Mouse (Mus musculus) MEL (cell line): ENCODE data around the gene Vav2.

Source experiments
- CTCF ChIP-seq, 3 experiments: IDR thresholded peaks in 2 of 3; conservative IDR thresholded peaks in 1 of 3; 2 replicates each; pipeline ENCODE4 v1.5.1; 2011 to 2012; ENCODE audit warnings: low read length in 3 of 3, low read depth in 2 of 3, mild to moderate bottlenecking in 2 of 3, improper control_type of control experiment in 1 of 3, inconsistent platforms in 1 of 3, mixed read lengths in 1 of 3, moderate library complexity in 1 of 3; ENCODE audit not compliant: control insufficient read depth in 1 of 3, insufficient read depth in 1 of 3, poor library complexity in 1 of 3, severe bottlenecking in 1 of 3
- KAT2A ChIP-seq: conservative IDR thresholded peaks from 2 replicates; pipeline ENCODE4 v1.6.1; 2012; ENCODE audit warnings: low read depth, low read length, improper control_type of control experiment, inconsistent platforms
- TBP ChIP-seq: IDR thresholded peaks from 2 replicates; pipeline ENCODE4 v1.8.0; 2011; ENCODE audit warnings: low read depth, low read length, improper control_type of control experiment

- TF ChIP-seq TBP, result no peak
- TF ChIP-seq KAT2A, result no peak
- no peak for TF ChIP-seq CTCF (IDR thresholded peaks at IDR 0.05 in 2 of 3, conservative IDR thresholded peaks at IDR 0.05 in 1 of 3; ENCODE audit: control insufficient read depth in 1 of 3, insufficient read depth in 1 of 3, low read depth in 2 of 3, low read length in 3 of 3, poor library complexity in 1 of 3, severe bottlenecking in 1 of 3)
Measured at GRCm38 (mm10) chr2:27352720-27353119, 74.1 kb downstream of the Vav2 start.
